Mouse (Mus musculus): ENCODE measurements at regions not wholly inside any gene's neighbourhood (a gene's known extent, or its start where the extent isn't known, plus 50 kb on each side); places are given as distances from the start of the nearest gene placed in this dataset.

DNA sequence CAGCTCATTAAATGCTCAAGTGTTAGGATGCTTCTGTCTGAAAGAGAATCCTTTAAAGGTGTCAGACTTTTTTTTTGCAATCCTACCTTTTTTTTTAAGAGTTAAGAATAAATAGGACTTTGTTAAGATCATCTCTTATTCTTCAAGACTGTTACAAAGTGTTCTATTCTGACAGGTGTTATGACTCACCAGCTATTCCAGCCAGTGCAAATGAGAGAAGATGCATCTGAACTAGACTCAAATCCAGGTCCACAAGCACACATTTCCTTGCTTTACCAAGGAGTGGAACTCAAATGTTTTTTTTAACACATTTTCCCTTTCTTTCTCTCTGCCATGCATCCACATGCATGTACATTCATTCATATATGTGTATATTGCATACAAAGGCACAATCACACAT is 98.4 kb upstream of the Atp10a start:
- DNase-seq (ENCODE audit: low spot score in 2 of 2), result no peak

DNA sequence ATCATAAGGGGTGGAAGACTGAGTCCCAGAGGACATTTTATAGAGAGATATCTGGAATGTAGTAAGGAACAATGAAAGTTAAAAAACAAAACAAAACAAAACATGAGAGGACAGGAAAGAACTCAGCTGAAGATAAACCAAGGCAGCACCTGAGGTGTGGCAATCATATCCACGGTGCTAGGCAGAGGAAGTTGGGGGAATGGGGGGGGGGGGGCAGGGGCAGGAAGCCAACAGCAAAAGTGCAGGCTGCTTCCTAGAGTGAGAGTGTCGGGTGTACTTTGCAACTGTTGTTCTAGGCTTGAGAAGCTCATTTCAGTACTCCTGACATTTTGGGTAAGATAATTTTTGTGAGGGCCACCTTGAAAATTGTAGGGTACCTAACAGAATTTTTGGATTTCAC is 87.2 kb upstream of the Atp10a start:
- DNase-seq (ENCODE audit: low spot score in 2 of 2), result no peak

DNA sequence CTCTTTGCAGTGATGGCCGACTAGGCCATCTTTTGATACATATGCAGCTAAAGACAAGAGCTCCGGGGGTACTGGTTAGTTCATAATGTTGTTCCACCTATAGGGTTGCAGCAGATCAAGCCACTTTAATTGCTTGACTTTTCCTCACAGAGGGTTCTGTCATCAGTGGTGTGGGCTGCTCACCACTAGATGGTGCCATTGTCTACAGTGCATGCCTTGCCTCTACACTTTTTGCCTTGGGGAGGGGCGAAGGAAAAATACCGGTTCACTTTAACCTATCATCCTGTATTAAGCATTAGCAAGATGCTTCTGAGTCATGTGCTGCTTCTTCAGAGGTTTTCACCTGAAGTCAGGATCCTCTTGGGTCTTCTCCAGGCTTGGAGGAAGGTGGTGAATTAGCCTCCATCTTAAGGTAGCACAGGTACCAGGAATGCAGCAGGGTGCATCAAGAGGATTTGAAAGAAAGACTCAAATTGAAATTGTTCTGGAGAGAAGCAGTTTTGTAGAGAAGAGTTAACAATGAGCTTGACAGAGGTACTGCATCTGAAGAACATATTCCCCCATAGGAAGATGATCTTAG is 71.6 kb upstream of the Atp10a start:
- peak in 1 of 2 experiments; percentile 11 for DNase-seq (ENCODE audit: low spot score in 2 of 2)

- DNase-seq (ENCODE audit: low spot score in 2 of 2), result no peak
These were observed 70.2 kb upstream of the Atp10a start for GRCm38 (mm10) chr7:58585626-58586256.

- DNase-seq (ENCODE audit: low spot score in 2 of 2), result no peak
These were observed 60.0 kb upstream of the Atp10a start for GRCm38 (mm10) chr7:58595951-58596350.
